ENCODE assay signal across 17 mouse cellular contexts in the genomic region with DNA sequence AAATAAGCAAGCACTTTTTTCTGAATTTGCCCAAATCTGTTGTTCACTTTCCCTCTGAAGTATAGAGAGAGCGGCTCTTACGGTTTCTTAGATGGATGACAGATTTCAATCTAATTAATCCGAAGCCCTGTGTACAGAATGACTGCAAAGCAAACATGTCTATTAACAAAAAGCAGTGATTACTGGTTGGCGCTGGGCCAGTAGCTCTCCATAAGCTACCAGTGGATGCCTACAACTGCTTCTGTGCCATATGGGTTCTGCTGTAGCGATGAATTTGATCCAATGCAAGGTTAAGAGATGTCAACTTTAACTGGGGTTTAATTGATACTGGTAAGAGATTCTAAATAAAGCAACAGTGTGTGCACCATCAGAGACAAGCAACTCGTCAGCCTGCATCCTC.
DNase-seq lines count a peak whose midpoint lies in the region; ATAC-seq and TF ChIP-seq lines count a peak whose summit lies in the region.
"Had no signal": no experiment of that assay in that cellular context is flagged by ENCODE, and none has a peak within 500 bp of the region (broad histone marks: within the 10 kb centered on the region; RNA-seq: fewer than 3 reads in every experiment).

No protein-coding gene starts in this region.

- TF ChIP-seq POLR2A in lung, adult 2 months (IDR thresholded peaks at IDR 0.05; ENCODE audit: borderline replicate concordance, extremely low read depth, low read depth, low read length): no peak
- no peak for TF ChIP-seq POLR2A in brain, embryonic 14.5 days (IDR thresholded peaks at IDR 0.05; ENCODE audit: borderline replicate concordance, extremely low read depth, insufficient read depth, insufficient read length, poor library complexity, severe bottlenecking)

- 70% methylated on average over 6 of the region's 6 CpGs for WGBS in lung, embryonic 14.5 days
- 75% methylated on average over 6 of the region's 6 CpGs for WGBS in lung, adult 2 months
- 20% methylated on average over 6 of the region's 6 CpGs for WGBS in forebrain, embryonic 13.5 days

- H3K9me3 ChIP-seq in lung, embryonic 14.5 days (ENCODE audit: low read depth, low read length): no peaks in the 10 kb centered on the region
- no peaks in the 10 kb centered on the region for H3K9me3 ChIP-seq in forebrain, embryonic 13.5 days (replicated peaks)
- H3K9me3 ChIP-seq: embryonic facial prominence, embryonic 12.5 days; limb, embryonic 13.5 days had no signal

- H3K27ac ChIP-seq in lung, embryonic 14.5 days (ENCODE audit: low read depth): no peak overlapping the region
- H3K27ac ChIP-seq in forebrain, embryonic 13.5 days: peak overlapping the region; percentile 72
- H3K27ac ChIP-seq: embryonic facial prominence, embryonic 12.5 days; limb, embryonic 13.5 days had no signal

- ATAC-seq in lung, embryonic 14.5 days (ENCODE audit: insufficient read depth): no peak
- peak; percentile 94 for ATAC-seq in forebrain, embryonic 13.5 days
- ATAC-seq: activated CD4-positive, CD25-positive, alpha-beta regulatory T cell, adult 4 months had no signal

- peak; percentile 17 for DNase-seq in lung, embryonic 14.5 days
- no peak for DNase-seq in lung, adult 2 months
- DNase-seq in brain, embryonic 14.5 days (ENCODE audit: low read depth): peak; percentile 97
- peak; percentile 25 to 35 for DNase-seq in layer of hippocampus, postnatal 10 days (ENCODE audit: low spot score in 2 of 2)
- DNase-seq in embryo, embryonic 10 days (ENCODE audit: low spot score): no peak
- no peak for DNase-seq in urinary bladder, adult 2 months (ENCODE audit: low spot score)
- DNase-seq in gastrocnemius, postnatal 10 days: no peak
- DNase-seq: cerebellum, adult 8-10 months; heart, adult 11 months; heart, postnatal 10 days; kidney, adult 9 months; lung, postnatal 4 days; thymus, postnatal 4 days had no signal

- no peaks in the 10 kb centered on the region for H3K4me1 ChIP-seq in lung, embryonic 14.5 days (ENCODE audit: insufficient read depth)
- H3K4me1 ChIP-seq in lung, adult 2 months (ENCODE audit: control insufficient read depth, insufficient read depth, low read length): no peaks in the 10 kb centered on the region
- peaks cover 19% of the 10 kb centered on the region for H3K4me1 ChIP-seq in forebrain, embryonic 13.5 days
- H3K4me1 ChIP-seq: embryonic facial prominence, embryonic 12.5 days; limb, embryonic 13.5 days had no signal

- no peaks in the 10 kb centered on the region for H3K36me3 ChIP-seq in lung, embryonic 14.5 days (ENCODE audit: insufficient read depth)
- no peaks in the 10 kb centered on the region for H3K36me3 ChIP-seq in forebrain, embryonic 13.5 days (ENCODE audit: poor library complexity, severe bottlenecking)
- H3K36me3 ChIP-seq: embryonic facial prominence, embryonic 12.5 days; limb, embryonic 13.5 days had no signal

- no peak for TF ChIP-seq CTCF in lung, embryonic 14.5 days (IDR thresholded peaks at IDR 0.05; ENCODE audit: low read depth)
- no peak for TF ChIP-seq CTCF in lung, adult 2 months (IDR thresholded peaks at IDR 0.05; ENCODE audit: insufficient read depth, low read length)
- no peak for TF ChIP-seq CTCF in brain, embryonic 14.5 days (IDR thresholded peaks at IDR 0.05; ENCODE audit: borderline replicate concordance, extremely low read depth, insufficient read depth, insufficient read length)

- H3K27me3 ChIP-seq in lung, embryonic 14.5 days (ENCODE audit: insufficient read depth, low read length): no peaks in the 10 kb centered on the region
- no peaks in the 10 kb centered on the region for H3K27me3 ChIP-seq in forebrain, embryonic 13.5 days
- H3K27me3 ChIP-seq: embryonic facial prominence, embryonic 12.5 days; limb, embryonic 13.5 days had no signal

- H3K9ac ChIP-seq in lung, embryonic 14.5 days: no peak overlapping the region
- H3K9ac ChIP-seq in forebrain, embryonic 13.5 days: no peak overlapping the region
- H3K9ac ChIP-seq: embryonic facial prominence, embryonic 12.5 days; limb, embryonic 13.5 days had no signal

- H3K4me2 ChIP-seq in lung, embryonic 14.5 days: no peak overlapping the region
- no peak overlapping the region for H3K4me2 ChIP-seq in forebrain, embryonic 13.5 days
- H3K4me2 ChIP-seq: embryonic facial prominence, embryonic 12.5 days; limb, embryonic 13.5 days had no signal

- no peak overlapping the region for H3K4me3 ChIP-seq in lung, embryonic 14.5 days (ENCODE audit: low read depth, low read length)
- no peak overlapping the region for H3K4me3 ChIP-seq in lung, adult 2 months (replicated peaks; ENCODE audit: extremely low read depth, low read depth, low read length)
- no peak overlapping the region for H3K4me3 ChIP-seq in forebrain, embryonic 13.5 days
- H3K4me3 ChIP-seq: embryonic facial prominence, embryonic 12.5 days; limb, embryonic 13.5 days had no signal

Comparison
In these comparisons a context has a peak if more than half of its experiments do, and no peak if none do; other contexts are left out.
1. DNase-seq: peak in lung, embryonic 14.5 days (single experiment), brain, embryonic 14.5 days (single experiment) and layer of hippocampus, postnatal 10 days (2 of 2); none in lung, adult 2 months (single experiment), embryo, embryonic 10 days (single experiment), urinary bladder, adult 2 months (single experiment) and gastrocnemius, postnatal 10 days (single experiment).